Mouse (Mus musculus) thymus, postnatal 0 days (tissue): ENCODE results near the gene Vmn2r106. TPM values are rescaled to one million over a fixed set of nuclear protein-coding genes. Genes with fewer than 3 reads are reported as not detected.

Source experiments
- DNase-seq: peaks from one replicate; pipeline ENCODE4 v3.0.0-alpha.2; 2015; ENCODE audit warnings: low spot score
- polyA plus RNA-seq: library from polyadenylated mRNA; unstranded; fragments of >200 nt; fragmentation: Nextera tagmentation; extraction: Ambion mirVana; gene quantifications from 2 replicates; pipeline ENCODE4 v1.2.1, GENCODE M21; 2015

Vmn2r106 gene
- polyA plus RNA-seq = not detected in 2 replicates

- no peak for DNase-seq
Measured at GRCm38 (mm10) chr17:20285453-20285852, at the start of gene Vmn2r106. Vmn2r106 (minus strand) TSS chr17:20285553.

- no peak for DNase-seq
Measured at GRCm38 (mm10) chr17:20305790-20306189, 20.4 kb upstream of the Vmn2r106 start.

- no peak for DNase-seq
Measured at GRCm38 (mm10) chr17:20286906-20287305, 1.6 kb upstream of the Vmn2r106 start.

- no peak for DNase-seq
Measured at GRCm38 (mm10) chr17:20255522-20255921, 29.8 kb downstream of the Vmn2r106 start.

GRCm38 (mm10) chr17:20234952-20235351, 50.4 kb downstream of the Vmn2r106 start, which contains the start of gene Vmn2r105:
Vmn2r105 (minus strand) TSS chr17:20235052.
- no peak for DNase-seq

Other genes starting within 250 kb of the Vmn2r106 start
- gene Vmn2r104, start 237.2 kb downstream of the Vmn2r106 start, polyA plus RNA-seq = not detected in 2 replicates
- not detected in 2 replicates for gene Fpr-rs7, start 171.3 kb downstream of the Vmn2r106 start, polyA plus RNA-seq
- gene Fpr-rs6, start 102.5 kb downstream of the Vmn2r106 start, polyA plus RNA-seq = not detected in 2 replicates
- not detected in 2 replicates for gene Vmn2r105, start 50.5 kb downstream of the Vmn2r106 start, polyA plus RNA-seq
- not detected in 2 replicates for gene Vmn2r107, start 59.7 kb upstream of the Vmn2r106 start, polyA plus RNA-seq
- not detected in 2 replicates for gene Vmn1r224, start 128.6 kb upstream of the Vmn2r106 start, polyA plus RNA-seq
- not detected in 2 replicates for gene Vmn2r108, start 195.8 kb upstream of the Vmn2r106 start, polyA plus RNA-seq
- gene Vmn1r225, start 212.6 kb upstream of the Vmn2r106 start, polyA plus RNA-seq = not detected in 2 replicates